Mouse (Mus musculus): ENCODE measurements at regions not wholly inside any gene's neighbourhood (a gene's known extent, or its start where the extent isn't known, plus 50 kb on each side); places are given as distances from the start of the nearest gene placed in this dataset.

DNA sequence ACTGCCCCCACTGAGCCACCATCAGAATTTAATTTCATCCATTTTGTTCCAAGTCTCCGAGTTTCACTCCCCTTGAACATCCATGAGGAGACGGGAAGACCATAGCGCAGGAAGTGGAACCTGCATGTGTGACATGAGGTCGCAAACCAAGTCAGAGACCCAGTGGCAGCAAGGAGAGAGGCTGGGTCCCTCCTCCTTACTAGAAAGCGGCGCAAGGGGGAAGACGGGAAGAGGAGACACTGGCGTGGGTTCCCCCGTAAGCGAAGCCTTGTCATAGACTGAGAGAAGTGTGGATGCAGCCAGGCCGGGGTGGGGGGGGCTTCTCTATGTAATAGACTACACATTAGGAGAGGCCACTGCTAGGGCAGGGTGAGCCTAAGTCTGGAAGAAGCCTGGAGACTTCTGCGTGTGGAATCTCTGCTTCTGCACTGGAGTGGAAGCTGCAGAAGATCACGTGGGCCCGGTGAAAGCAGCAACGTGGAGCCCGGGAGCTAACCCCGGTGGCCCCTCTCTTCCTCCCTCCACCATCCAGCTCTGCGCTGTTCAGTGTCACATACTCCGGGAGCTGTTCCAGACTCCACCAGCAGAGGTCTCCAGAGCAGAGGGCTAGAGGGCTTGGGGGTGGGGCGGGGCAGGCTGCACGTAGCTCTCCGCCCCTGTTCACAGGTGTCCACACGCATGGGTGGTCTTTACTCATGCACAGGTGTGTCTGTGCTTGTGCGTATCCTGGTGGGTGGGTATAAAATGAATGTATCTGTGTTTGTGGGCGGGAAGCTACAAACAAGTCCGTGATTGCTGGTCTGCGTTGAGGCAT is 159.4 kb downstream of the Zfp36l2 start:
- TF ChIP-seq POLR2A (IDR thresholded peaks at IDR 0.05; ENCODE audit: extremely low read depth, insufficient read depth, low read length) (no peak), CTCF (IDR thresholded peaks at IDR 0.05; ENCODE audit: extremely low read depth, insufficient read depth, low read length) (peak; percentile 83)

Measured in cortical plate, adult 2 months (tissue).